ENCODE assay signal across 27 mouse cellular contexts in the genomic region with DNA sequence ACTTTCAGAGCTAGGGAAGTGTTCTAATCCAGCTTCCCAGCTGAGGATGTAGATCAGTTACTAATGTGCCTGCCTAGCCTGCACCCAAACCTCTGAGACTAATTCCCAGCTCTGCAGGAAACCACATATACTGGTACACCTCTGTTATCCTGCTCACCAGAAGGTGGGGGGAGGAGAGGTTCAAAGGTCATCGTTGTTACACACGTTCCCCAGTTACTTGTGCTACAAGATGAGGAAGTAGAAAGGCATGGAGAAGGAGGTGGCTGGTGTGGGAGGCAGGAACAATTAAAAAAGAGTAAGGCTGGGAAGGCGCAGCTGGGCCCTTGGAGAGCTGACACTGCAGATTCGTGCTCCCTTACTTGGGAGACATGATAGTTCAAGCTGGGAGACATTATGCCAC. TPM values are rescaled to one million over a fixed set of nuclear protein-coding genes. Genes with fewer than 3 reads are reported as not detected.
DNase-seq lines count a peak whose midpoint lies in the region; ATAC-seq and TF ChIP-seq lines count a peak whose summit lies in the region.
"Had no signal": no experiment of that assay in that cellular context is flagged by ENCODE, and none has a peak within 500 bp of the region (broad histone marks: within the 10 kb centered on the region; RNA-seq: fewer than 3 reads in every experiment).

No protein-coding gene starts in this region.

- no peak for TF ChIP-seq POLR2A in small intestine, adult 2 months (IDR thresholded peaks at IDR 0.05; ENCODE audit: low read depth, low read length)

- H3K4me2 ChIP-seq in intestine, embryonic 14.5 days (ENCODE audit: low read length): no peak overlapping the region
- H3K4me2 ChIP-seq: embryonic facial prominence, embryonic 12.5 days; heart, embryonic 15.5 days; midbrain, embryonic 12.5 days had no signal

- 0 out of 2 replicates have a peak, but pooled peaks have one; percentile 31 for ATAC-seq in frontal cortex, adult (ENCODE audit: low TSS enrichment)
- ATAC-seq in intestine, embryonic 14.5 days (replicated peaks; ENCODE audit: low FRiP score, low TSS enrichment, low read depth): peak; percentile 81; the same call in 1 of the 2 replicates
- ATAC-seq: CD4-positive, CD25-positive, alpha-beta regulatory T cell, adult 4 months; forebrain, postnatal 0 days; hindbrain, postnatal 0 days had no signal

- H3K4me1 ChIP-seq in intestine, embryonic 14.5 days (replicated peaks; ENCODE audit: control insufficient read depth, insufficient read depth, low read length): no peaks in the 10 kb centered on the region
- peaks cover 43% of the 10 kb centered on the region; the same call in 1 of the 2 replicates for H3K4me1 ChIP-seq in small intestine, adult 2 months (ENCODE audit: control insufficient read depth, insufficient read depth, insufficient read length, low read length)
- H3K4me1 ChIP-seq: embryonic facial prominence, embryonic 12.5 days; heart, embryonic 15.5 days; midbrain, embryonic 12.5 days had no signal

- no peaks in the 10 kb centered on the region for H3K27me3 ChIP-seq in intestine, embryonic 14.5 days (replicated peaks; ENCODE audit: control insufficient read depth, insufficient read depth, low read length)
- no peaks in the 10 kb centered on the region for H3K27me3 ChIP-seq in small intestine, adult 2 months (ENCODE audit: control insufficient read depth, insufficient read depth, low read length)
- H3K27me3 ChIP-seq: embryonic facial prominence, embryonic 12.5 days; heart, embryonic 15.5 days; midbrain, embryonic 12.5 days had no signal

- no peak overlapping the region for H3K27ac ChIP-seq in intestine, embryonic 14.5 days (ENCODE audit: low read depth)
- H3K27ac ChIP-seq in small intestine, adult 2 months (ENCODE audit: insufficient read depth, low read depth, low read length): peak overlapping the region; percentile 99
- H3K27ac ChIP-seq: embryonic facial prominence, embryonic 12.5 days; heart, embryonic 15.5 days; hindbrain, postnatal 0 days; midbrain, embryonic 12.5 days had no signal

- H3K9me3 ChIP-seq in intestine, embryonic 14.5 days (ENCODE audit: control insufficient read depth, low read length): no peaks in the 10 kb centered on the region
- H3K9me3 ChIP-seq: embryonic facial prominence, embryonic 12.5 days; heart, embryonic 15.5 days; midbrain, embryonic 12.5 days had no signal

- TF ChIP-seq CTCF in small intestine, adult 2 months (IDR thresholded peaks at IDR 0.05; ENCODE audit: extremely low read depth, insufficient read length, insufficient replicate concordance, low read depth, low read length): no peak

- 71% methylated on average over 4 of the region's 4 CpGs for WGBS in intestine, embryonic 14.5 days
- 15% methylated on average over 4 of the region's 4 CpGs for WGBS in small intestine, adult 2 months

- intact Hi-C loops in left cerebral cortex, postnatal 25 days (cut with DNase I): no loop called here

- H3K4me3 ChIP-seq in intestine, embryonic 14.5 days (ENCODE audit: low read depth, low read length): no peak overlapping the region
- H3K4me3 ChIP-seq in small intestine, adult 2 months (ENCODE audit: low read depth, low read length): no peak overlapping the region
- H3K4me3 ChIP-seq: embryonic facial prominence, embryonic 12.5 days; heart, embryonic 15.5 days; midbrain, embryonic 12.5 days had no signal

- no peaks in the 10 kb centered on the region for H3K36me3 ChIP-seq in intestine, embryonic 14.5 days (ENCODE audit: control insufficient read depth, insufficient read depth, low read length)
- no peaks in the 10 kb centered on the region for H3K36me3 ChIP-seq in small intestine, adult 2 months (ENCODE audit: control insufficient read depth, insufficient read depth, low read length)
- H3K36me3 ChIP-seq: embryonic facial prominence, embryonic 12.5 days; heart, embryonic 15.5 days; midbrain, embryonic 12.5 days had no signal

- H3K9ac ChIP-seq in intestine, embryonic 14.5 days (ENCODE audit: low read length): no peak overlapping the region
- H3K9ac ChIP-seq: embryonic facial prominence, embryonic 12.5 days; forebrain, postnatal 0 days; heart, embryonic 15.5 days; midbrain, embryonic 12.5 days had no signal

- DNase-seq in frontal cortex, postnatal 10 days (ENCODE audit: low spot score in 2 of 2): no peak
- peak; percentile 4 for DNase-seq in 416B (ENCODE audit: low read depth)
- DNase-seq in intestine, embryonic 14.5 days (ENCODE audit: low spot score): no peak
- no peak for DNase-seq in lung, postnatal 4 days
- DNase-seq in left cerebral cortex, postnatal 25 days (ENCODE audit: low spot score in 2 of 2): no peak
- no peak for DNase-seq in frontal cortex, postnatal 14 days (ENCODE audit: low spot score in 2 of 2)
- DNase-seq: adrenal gland, postnatal 14 days; cerebellum, adult 8-10 months; forebrain, postnatal 0 days; heart, postnatal 36 days; kidney, adult 8-10 months; kidney, postnatal 25 days; lung, postnatal 10 days had no signal

RNA-seq across cellular contexts. Expression of a gene that starts 23.8 kb away (rescaled TPM):
- polyA plus RNA-seq in intestine, embryonic 14.5 days (2014; fragmentation: Nextera tagmentation; extraction: Ambion mirVana): 0.36 and 0.41 TPM in 2 replicates
- 0.29 and 1.3 TPM in 2 replicates for polyA plus RNA-seq in small intestine, adult 2 months (2012; rRNA removed)
- not detected for total RNA-seq in left cerebral cortex, postnatal 25 days (2021)
- total RNA-seq: adrenal gland, postnatal 14 days; gastrocnemius, adult 8-10 months; heart, postnatal 36 days; layer of hippocampus, adult 8-10 months; megakaryocyte, adult 5-6 weeks; monocyte, adult 5-6 weeks; neutrophil, adult 5-6 weeks had no signal
- polyA plus RNA-seq: CD4-positive, CD25-positive, alpha-beta regulatory T cell, adult 4 months; forebrain, embryonic 11.5 days; heart, embryonic 15.5 days; liver, embryonic 16.5 days had no signal
